Mouse (Mus musculus) ovary, adult 18-20 months (tissue): ENCODE measurements at regions not wholly inside any gene's neighbourhood (a gene's known extent, or its start where the extent isn't known, plus 50 kb on each side); places are given as distances from the start of the nearest gene placed in this dataset.

Source experiments
- DNase-seq: peaks from one replicate; pipeline ENCODE4 v3.0.0; 2022; ENCODE audit warnings: low spot score, mixed read lengths

GRCm38 (mm10) chr8:64342397-64342796 is 136.3 kb upstream of the Tll1 start:
- no peak for DNase-seq

DNA sequence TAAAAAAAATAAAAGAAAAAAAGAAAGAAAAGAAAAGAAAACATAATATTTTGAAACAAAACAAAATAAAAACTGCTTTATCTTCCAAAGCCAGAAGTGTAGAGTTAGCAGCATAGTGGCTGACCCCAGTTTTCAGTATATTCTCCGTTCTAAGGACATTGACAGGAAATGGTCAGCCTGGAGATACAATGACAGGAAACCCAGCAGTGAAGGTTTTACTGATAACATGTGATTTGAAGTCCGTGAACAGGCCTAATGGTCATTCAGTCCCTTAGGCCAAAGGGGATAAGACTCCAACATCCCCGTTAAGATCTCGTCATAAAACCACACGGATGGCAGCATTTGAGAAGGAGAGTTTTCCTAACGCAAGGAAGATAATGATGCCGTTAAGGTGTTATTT is 131.3 kb upstream of the Tll1 start:
- DNase-seq, result no peak

DNA sequence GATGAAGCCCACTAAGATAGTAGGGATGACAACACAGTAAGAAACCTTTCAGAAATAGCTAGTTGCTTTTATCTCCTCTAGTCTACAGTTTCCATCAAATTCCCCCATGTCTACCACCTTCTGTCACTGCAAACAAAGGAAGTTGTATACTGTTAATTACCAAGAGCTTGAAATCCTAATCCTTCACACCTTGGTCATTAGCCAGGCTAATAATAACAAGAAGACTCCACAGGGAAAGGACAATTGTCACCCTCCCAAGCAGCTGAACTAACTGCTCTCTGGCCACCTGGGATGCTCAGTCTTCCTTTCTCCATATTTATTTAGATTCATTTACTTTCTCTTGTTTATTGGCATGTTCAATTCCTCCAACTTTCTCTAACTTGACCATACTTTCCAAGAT is 130.5 kb upstream of the Tll1 start:
- DNase-seq, result no peak

GRCm38 (mm10) chr8:64335495-64335894 is 129.4 kb upstream of the Tll1 start:
- DNase-seq, result no peak

- no peak for DNase-seq
Observed at GRCm38 (mm10) chr8:64323985-64324384, 117.9 kb upstream of the Tll1 start.

DNA sequence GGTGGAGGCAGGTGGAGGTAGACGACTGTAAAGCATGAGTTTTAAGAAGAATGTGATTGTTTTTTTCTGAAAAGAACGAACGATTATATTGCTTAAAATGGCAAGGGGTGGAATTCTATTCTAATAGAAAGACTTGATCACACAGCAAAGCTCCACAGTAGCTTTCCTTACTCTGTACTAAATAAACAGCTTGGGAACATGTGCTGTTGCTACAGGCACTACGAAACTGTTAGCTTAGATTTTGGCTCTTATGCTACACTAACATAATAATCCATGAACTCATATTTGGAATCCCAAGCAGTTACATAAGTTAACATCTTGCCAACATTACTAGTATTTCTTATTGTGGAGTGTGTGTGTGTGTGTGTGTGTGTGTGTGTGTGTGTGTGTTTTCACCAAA is 114.3 kb upstream of the Tll1 start:
- no peak for DNase-seq

DNA sequence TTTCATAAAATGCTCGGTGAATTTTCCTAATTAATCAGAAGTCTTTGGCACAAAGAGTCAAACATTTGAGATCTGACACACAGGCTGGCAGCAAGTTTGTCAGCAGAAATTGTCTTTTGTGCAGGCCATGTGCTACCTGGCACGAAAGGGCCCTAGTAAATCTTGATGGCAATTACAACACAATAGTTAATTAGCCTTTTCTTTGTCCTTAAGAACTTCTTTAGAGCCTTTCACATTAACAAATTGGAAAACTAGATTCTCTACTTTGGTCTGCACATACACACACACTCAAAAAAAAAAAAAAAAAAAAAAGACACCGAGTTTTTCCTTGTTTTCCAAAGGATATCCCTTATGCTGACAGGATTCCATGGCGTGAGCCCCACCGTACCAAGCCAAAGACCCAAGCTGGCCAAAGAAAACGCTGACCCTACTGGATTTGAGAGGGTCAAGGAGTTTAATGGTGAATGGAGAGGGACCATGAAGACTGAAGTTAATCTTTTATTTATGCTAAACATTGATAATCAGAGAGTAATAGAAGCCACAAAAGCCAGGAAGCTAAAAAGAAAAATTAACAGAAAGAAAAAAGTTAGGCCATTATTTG is 113.2 kb upstream of the Tll1 start:
- DNase-seq, result no peak

DNA sequence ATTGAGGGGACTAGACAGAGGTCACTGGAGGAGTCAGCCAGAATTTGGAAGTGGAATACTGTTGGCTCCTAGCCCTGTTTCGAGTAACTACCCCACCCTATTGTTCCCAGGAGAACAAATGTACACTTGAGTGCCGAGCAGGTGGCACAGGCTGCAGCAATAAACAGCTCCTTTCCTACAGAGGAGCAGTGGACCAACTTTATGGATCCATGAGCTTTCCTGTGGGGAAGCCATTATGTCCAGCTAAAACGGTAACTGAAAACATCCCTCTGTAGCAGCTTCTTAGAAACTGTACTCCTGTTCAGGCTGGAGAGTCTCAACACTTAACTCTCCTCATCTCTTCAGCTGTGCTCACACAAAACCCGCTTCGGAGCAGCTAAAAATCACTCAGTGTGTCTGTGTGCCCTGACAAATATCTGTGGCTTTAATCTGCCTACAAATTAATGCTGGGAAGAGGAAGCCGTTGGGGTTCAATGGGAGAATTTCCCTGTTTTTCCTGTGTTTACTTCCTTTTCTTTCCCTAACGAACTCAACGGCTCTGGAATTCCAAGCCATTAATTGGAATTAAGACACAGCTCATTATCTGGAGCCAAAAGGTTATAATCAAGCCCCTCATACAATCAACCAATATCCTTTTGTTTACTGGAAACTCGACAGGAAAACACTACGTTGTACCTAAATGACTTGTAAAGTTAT is 112.6 kb upstream of the Tll1 start:
- no peak for DNase-seq

DNA sequence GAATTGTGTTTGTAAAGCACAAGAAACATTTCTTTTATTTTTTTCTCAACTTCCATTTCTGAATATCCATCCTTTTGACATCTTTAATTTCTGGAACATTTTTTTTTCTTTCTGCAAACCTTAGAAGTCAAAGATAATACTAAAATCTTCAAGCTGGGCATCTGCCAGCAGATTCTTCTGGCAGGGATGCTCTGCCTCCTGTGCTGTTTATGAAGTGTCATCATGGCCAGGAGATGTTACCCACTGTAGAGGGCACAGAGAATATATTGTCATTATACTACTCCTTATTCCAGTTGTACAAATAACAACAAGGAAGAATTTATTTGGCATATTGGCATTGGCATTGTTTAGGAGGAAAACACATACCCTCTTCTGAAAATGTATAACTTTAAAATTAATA is 111.7 kb upstream of the Tll1 start:
- DNase-seq, result no peak

DNA sequence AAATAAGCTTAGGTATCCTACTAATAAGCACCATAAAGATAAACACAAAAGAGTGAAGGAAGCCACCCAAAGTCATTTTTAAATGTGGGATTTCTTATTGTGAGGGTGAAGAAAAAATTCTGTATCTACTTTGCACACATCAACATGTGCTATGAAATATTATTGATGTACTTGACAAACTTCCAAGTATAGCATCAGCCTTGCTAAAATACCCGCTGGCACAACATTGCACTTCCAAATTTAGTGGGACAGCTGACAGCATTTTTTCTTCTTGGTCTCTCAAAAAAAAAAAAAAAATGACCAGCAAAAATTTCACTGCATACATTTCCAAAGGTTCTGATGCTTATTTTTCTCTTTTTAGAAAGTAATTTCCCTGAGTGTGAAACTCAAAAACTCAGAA is 101.9 kb upstream of the Tll1 start:
- DNase-seq, result no peak

DNA sequence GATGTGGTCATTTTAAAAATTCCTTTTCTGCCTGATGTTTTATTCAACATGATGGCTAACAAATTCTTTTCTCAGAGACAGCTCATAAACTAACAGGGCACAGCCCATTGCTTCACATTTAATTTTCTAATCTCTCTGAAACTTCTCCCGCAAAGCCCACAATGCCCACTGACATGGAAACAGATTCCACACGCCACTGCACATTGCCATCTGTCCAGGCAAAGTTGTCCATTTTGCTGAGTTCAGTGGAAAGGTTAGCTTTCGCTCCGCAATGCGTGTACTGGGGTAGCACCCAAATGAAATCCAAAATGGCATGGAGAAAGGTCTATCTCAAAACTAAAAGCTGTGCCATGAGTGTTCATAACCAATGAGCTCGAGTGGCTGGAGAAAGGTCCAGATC is 76.7 kb upstream of the Tll1 start:
- DNase-seq, result no peak

GRCm38 (mm10) chr8:64281598-64281997 is 75.5 kb upstream of the Tll1 start:
- DNase-seq, result no peak

GRCm38 (mm10) chr8:64280391-64280790 is 74.3 kb upstream of the Tll1 start:
- DNase-seq, result no peak

DNA sequence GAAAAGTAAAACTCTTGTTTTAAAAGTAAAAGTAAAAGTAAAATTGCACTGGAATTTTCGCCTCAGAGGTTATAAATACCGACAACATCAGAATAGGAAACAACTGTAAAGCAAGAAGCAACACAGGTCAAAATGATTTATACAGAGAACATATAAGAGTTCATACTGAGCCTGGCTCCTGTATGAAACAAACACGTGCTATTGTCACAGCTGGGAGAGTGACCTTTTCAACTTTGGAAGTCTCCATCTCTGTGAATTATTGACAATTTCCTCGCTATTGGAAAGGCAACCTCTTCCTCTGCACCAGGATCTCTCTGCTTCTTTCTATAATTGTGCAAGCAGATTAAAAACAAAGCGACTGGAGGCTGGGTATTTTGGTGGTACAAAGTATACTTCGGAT is 70.0 kb upstream of the Tll1 start:
- no peak for DNase-seq

GRCm38 (mm10) chr8:64265304-64265945 is 59.4 kb upstream of the Tll1 start:
- DNase-seq, result no peak
